Mouse (Mus musculus) forebrain, postnatal 0 days (tissue): ENCODE data around the gene Hoxc5. TPM values are rescaled to one million over a fixed set of nuclear protein-coding genes. Genes with fewer than 3 reads are reported as not detected.
A peak's percentile ranks its signal among the peaks of the same experiment; 100 is the strongest.

Experiments used
- ATAC-seq: fragments of 200-750 bp; cut with Nextera tagmentation; 2 replicates; pipeline ENCODE4 v1.8.0; 2017; ENCODE audit warnings: mild to moderate bottlenecking, moderate library complexity
- DNase-seq: peaks from one replicate; pipeline ENCODE4 v3.0.0-alpha.2; 2015
- H3K27ac ChIP-seq: fragments of 300-500 bp; sonication (generic); 2 replicates; pipeline ENCODE4 v1.5.1; 2014; ENCODE audit warnings: low read depth, mild to moderate bottlenecking, antibody characterized with exemption, low read length, moderate library complexity, mixed read lengths
- H3K27me3 ChIP-seq: fragments of 300-500 bp; sonication (generic); 2 replicates; pipeline ENCODE4 v1.6.1; 2014; ENCODE audit warnings: mild to moderate bottlenecking, low read length, mixed read lengths; ENCODE audit not compliant: insufficient read depth
- H3K36me3 ChIP-seq: fragments of 300-500 bp; sonication (generic); 2 replicates; pipeline ENCODE4 v1.6.1; 2014; ENCODE audit warnings: mild to moderate bottlenecking, moderate library complexity; ENCODE audit not compliant: insufficient read depth
- H3K4me1 ChIP-seq: fragments of 300-500 bp; sonication (generic); 2 replicates; pipeline ENCODE4 v1.6.1; 2014; ENCODE audit warnings: antibody characterized with exemption; ENCODE audit not compliant: insufficient read depth
- H3K4me2 ChIP-seq: fragments of 300-500 bp; sonication (generic); 2 replicates; pipeline ENCODE4 v1.6.1; 2014; ENCODE audit warnings: low read depth, mild to moderate bottlenecking, moderate library complexity
- H3K4me3 ChIP-seq: fragments of 300-500 bp; sonication (generic); 2 replicates; pipeline ENCODE4 v1.5.1; 2014; ENCODE audit warnings: low read depth, low read length, mixed read lengths
- H3K9ac ChIP-seq: fragments of 300-500 bp; sonication (generic); 2 replicates; pipeline ENCODE4 v1.6.1; 2014; ENCODE audit warnings: mild to moderate bottlenecking
- H3K9me3 ChIP-seq: fragments of 300-500 bp; sonication (generic); 2 replicates; pipeline ENCODE4 v1.6.1; 2016; ENCODE audit warnings: low read length
- CTCF ChIP-seq: sonication (generic); IDR thresholded peaks from 2 replicates; pipeline ENCODE4 v1.5.1; 2016; ENCODE audit warnings: antibody characterized with exemption, control low read depth, low read depth
- WGBS: fragments of 180-500 bp; shearing (Covaris S2); extraction: QIAGEN DNeasy Blood & Tissue Kit; methylation state at CpG from one replicate; pipeline ENCODE4 v1.1.7; 2014; 5-methylcytosine and 5-hydroxymethylcytosine counted together
- polyA plus RNA-seq: library from polyadenylated mRNA; unstranded; fragments of >200 nt; fragmentation: Nextera tagmentation; extraction: Ambion mirVana; gene quantifications from 2 replicates; pipeline ENCODE4 v1.2.1, GENCODE M21; 2015
- total RNA-seq: library from RNA; depleted of rRNA; stranded (reverse); fragments of >200 nt; gene quantifications from 2 replicates; pipeline ENCODE4 v1.2.3, GENCODE M21; 2014

Hoxc5 gene
- total and polyA plus RNA-seq, 2 experiments from 2014 or later, result not detected

DNA sequence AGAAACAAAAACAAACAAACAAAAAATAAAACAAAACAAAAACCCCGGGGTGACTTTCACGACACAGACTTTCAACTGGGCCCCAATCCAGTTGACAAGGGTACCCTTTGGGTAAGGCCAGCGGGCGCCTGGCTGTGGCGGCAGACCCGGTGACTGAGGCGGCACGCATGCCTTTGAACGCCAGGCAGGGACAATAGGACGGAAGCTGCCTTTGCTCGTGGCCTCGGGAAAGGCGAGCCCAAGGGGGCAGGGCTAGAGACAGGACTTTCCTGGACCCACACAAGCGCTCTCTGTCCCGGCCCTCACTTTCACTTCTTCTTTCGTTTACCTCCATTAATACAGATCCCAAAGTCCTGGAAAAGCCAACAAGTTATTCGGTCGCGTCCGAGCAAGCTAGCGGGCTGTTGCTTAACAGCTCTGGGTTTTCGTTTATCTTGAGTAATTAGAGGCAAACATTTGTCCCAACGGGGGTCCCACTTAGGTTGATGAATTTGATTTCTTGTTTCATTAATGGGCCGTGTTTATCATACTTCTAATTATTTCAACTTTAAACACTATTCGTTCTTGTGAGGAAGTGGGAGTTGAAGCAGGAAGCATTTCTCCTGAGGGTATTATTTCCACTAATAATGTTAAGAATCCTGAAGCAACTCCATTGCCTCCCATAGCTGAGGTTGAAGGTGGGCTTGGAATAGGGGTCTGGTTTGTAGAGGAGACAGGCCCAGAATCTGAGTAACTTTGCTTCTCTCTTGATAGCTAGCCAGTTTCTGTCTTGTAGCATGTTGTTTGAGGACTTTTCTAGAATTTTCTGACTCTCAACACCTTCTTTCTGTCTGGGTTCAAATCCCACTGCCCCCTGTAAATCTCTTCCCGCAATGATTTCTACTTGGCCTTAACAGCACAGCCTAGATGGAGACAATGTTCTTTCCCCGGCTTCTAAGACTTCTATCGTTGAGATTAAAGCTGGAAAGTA is 3.3 kb upstream of the Hoxc5 start:
- Histone ChIP-seq H3K27ac (no peak overlapping the region), H3K4me2 (no peak overlapping the region), H3K27me3 (peaks cover 96% of the 10 kb centered on the region), H3K36me3 (no peaks in the 10 kb centered on the region), H3K9ac (no peak overlapping the region), H3K9me3 (no peaks in the 10 kb centered on the region), H3K4me3 (no peak overlapping the region), H3K4me1 (no peaks in the 10 kb centered on the region)
- DNase-seq (peak; percentile 55), ATAC-seq (no peak)
- no peak for TF ChIP-seq CTCF
- 2% methylated on average over 28 of the region's 28 CpGs for WGBS

DNA sequence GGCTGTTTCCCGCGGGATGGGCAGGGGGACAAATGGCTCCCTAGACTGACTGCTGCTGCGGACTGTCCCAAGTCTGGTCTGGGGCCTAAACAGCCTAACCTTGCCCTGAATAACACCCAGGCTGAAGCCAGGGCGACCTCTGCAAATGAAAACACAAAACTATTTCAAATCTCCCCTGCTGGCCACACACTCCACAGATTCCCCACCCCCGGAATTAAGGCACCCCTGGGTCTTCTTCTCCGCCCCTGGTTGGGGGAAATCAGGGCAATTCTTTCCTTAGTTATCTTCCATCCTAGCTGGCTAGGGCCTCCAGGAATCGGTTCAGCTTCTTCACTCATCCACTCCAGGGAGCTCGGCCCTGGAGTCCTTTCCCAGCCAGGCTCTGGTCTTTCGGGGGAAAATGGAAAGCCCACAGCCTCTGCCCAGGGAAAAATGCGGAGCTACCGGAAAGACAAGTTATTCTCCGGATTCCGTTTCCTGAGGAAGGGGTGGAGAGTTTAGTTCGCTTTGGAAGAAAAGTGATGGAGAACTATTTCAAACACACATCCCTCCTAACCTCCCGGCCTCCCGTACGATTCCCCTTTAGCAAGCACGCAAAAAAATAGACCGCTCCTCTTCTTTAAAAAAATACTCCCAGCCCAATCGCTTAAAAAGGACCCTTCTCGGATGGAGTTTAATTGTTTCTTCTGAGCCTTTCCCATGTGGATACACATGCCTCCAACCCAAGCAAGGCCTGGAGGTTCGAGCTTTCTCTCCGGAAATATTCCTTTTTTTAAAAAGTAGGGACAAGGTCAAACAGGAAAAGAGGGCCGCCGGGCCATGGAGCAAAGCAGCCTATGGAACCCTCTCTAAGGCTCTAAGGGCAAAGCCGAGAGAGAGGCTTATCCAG is 2.0 kb upstream of the Hoxc5 start:
- no peak overlapping the region for H3K4me2 ChIP-seq
- no peak for ATAC-seq
- H3K9me3 ChIP-seq, result no peaks in the 10 kb centered on the region
- peaks cover 96% of the 10 kb centered on the region for H3K27me3 ChIP-seq
- no peak for TF ChIP-seq CTCF
- no peak for DNase-seq
- H3K36me3 ChIP-seq, result no peaks in the 10 kb centered on the region
- no peak overlapping the region for H3K27ac ChIP-seq
- H3K4me1 ChIP-seq, result no peaks in the 10 kb centered on the region
- H3K4me3 ChIP-seq, result no peak overlapping the region
- 4% methylated on average over 26 of the region's 26 CpGs for WGBS
- H3K9ac ChIP-seq, result no peak overlapping the region

DNA sequence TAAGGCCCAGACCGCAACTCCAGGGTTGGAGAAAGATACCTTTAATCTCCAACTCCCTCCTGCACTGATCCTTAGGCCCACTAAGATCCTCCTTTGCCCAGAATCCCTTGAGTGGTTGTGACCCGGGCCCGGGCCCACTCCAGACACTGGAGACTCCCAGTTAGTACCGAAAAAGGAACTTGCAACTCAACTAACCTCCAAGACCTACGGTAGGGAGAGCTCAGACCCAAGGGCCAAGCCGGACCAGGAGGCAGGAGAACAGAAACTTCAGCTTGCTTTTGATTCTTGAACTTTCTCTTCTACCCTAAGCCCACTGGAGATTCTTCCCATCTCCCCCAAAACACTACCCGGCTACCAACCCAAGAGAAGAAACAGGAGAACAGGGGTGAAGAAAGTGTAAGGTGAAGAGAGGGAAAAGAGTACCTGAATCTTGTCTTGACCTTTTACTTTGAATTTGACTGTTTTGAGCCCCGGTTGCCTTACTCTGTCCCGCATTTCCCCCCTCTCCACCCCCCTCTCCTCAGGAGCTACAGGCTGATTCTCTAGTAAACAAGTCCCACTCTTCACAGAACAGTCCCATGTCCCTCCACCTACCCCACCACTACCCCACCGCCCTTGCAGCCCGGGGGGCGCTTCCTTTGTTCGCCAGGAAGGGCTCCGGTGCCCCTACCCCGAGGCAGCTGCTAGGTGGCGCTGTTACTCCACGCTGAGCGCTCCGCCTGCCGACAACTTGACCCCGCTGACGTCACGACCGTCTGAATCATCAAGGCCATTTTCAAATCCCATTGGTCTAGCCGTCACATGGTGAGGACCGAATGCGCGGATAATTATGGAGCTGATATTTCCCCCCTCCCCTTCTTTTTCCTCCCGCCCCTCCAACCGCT is 1.1 kb upstream of the Hoxc5 start:
- Histone ChIP-seq H3K27me3 (peaks cover 96% of the 10 kb centered on the region), H3K4me2 (0 out of 2 replicates have a peak overlapping the region, but pooled peaks have one; percentile 6), H3K4me3 (no peak overlapping the region), H3K36me3 (no peaks in the 10 kb centered on the region), H3K9me3 (no peaks in the 10 kb centered on the region), H3K9ac (no peak overlapping the region), H3K27ac (no peak overlapping the region), H3K4me1 (no peaks in the 10 kb centered on the region)
- peak; percentile 70 for TF ChIP-seq CTCF
- ATAC-seq (peak; percentile 40; the same call in 1 of the 2 replicates), DNase-seq (peak; percentile 66)
- 4% methylated on average over 28 of the region's 30 CpGs for WGBS

DNA sequence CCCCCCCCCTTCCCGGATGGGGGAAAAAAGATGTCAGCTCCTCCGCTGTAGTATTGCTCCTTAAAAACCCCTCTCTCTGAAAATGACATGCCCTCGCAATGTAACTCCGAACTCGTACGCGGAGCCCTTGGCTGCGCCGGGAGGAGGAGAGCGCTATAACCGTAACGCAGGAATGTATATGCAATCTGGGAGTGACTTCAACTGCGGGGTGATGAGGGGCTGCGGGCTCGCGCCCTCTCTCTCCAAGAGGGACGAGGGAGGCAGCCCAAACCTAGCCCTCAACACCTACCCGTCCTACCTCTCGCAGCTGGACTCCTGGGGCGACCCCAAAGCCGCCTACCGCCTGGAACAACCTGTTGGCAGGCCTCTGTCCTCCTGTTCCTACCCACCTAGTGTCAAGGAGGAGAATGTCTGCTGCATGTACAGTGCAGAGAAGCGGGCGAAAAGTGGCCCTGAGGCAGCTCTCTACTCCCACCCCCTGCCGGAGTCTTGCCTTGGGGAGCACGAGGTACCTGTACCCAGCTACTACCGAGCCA is 399 bp upstream of the Hoxc5 start, which contains the start of gene Hoxc10:
Gene Hoxc10, plus strand, starts transcription at position 21 of the 536 bp plus-strand sequence.
- Histone ChIP-seq H3K9me3 (no peaks in the 10 kb centered on the region), H3K4me3 (no peak within 1 kb of the TSS), H3K4me2 (0 out of 2 replicates have a peak within 1 kb of the TSS, but pooled peaks have one; percentile 6), H3K27me3 (peaks cover 96% of the 10 kb centered on the region), H3K27ac (no peak within 1 kb of the TSS), H3K9ac (no peak within 1 kb of the TSS), H3K36me3 (no peaks in the 10 kb centered on the region), H3K4me1 (no peaks in the 10 kb centered on the region)
- WGBS, result 3% methylated on average over 27 of the region's 27 CpGs
- DNase-seq (no peak), ATAC-seq (no peak)
- no peak for TF ChIP-seq CTCF

DNA sequence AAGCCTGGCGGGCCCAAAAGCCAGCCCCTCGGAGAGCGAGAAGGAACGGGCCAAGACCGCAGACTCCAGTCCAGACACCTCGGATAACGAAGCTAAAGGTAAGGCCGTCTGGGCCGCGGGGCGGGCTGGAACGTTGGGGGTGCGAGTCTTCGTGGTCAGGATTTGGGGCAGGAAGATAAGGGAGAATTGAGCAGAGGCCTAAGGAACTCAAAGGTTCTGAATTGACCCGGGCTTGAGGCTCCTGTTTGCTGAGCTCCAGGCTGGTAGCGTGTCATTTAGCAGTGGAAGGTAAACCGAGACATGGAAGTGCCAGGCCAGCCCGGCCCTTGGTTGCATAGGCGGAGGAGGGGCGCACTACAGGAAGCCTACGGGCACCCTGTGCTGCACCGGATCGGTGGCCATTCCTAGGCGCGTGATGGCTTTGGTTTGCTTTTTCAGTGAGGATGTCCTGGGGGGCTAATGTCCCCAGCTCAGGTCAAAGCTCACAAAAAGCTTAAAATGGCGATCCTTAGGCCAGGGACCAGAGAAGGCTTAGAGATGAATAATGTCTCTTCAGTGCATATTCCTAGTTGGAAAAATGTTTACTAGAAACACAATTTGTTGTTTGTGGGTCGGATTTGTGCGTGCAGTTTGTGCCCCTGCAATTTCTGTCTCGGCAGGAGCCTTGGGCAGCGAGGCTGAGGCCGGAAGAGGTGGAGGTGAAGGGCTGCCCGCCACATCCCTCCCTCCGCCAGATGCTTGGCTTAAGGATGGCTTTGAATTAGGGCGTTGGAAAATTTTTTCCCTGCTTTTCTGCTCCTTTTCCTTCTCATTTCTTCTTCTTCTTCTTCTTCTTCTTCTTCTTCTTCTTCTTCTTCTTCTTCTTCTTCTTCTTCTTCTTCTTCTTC is 511 bp downstream of the Hoxc5 start:
- Histone ChIP-seq H3K4me2 (no peak overlapping the region), H3K36me3 (no peaks in the 10 kb centered on the region), H3K27me3 (peaks cover 97% of the 10 kb centered on the region), H3K27ac (no peak overlapping the region), H3K4me1 (no peaks in the 10 kb centered on the region), H3K9ac (no peak overlapping the region), H3K4me3 (no peak overlapping the region), H3K9me3 (no peaks in the 10 kb centered on the region)
- DNase-seq (no peak), ATAC-seq (no peak)
- WGBS, result 2% methylated on average over 34 of the region's 34 CpGs
- TF ChIP-seq CTCF, result no peak
